ENCODE assay signal across 7 mouse cellular contexts in the genomic region with DNA sequence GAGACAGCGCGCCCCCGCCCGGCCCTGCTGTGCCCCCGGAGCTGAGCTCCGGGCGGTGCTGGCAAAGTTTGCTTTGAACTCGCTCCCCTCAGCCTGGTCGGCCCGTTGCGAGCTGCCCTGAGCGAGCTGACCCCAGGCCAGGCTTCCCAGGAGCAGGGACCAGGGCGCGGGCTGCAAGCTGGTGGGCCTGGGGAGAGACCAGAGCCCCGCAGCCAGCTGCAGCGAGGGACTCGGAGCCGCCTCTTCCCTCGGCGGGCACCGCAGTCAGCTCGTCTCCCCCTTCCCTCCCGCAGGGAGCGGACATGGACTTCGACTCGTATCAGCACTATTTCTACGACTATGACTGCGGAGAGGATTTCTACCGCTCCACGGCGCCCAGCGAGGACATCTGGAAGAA. TPM values are rescaled to one million over a fixed set of nuclear protein-coding genes. Genes with fewer than 3 reads are reported as not detected.
DNase-seq lines count a peak whose midpoint lies in the region; ATAC-seq and TF ChIP-seq lines count a peak whose summit lies in the region.

No protein-coding gene starts in this region.

- peaks cover 16% of the 10 kb centered on the region for H3K36me3 ChIP-seq in embryonic facial prominence, embryonic 10.5 days (replicated peaks)
- peaks cover 12% of the 10 kb centered on the region; the same call in 1 of the 2 replicates for H3K36me3 ChIP-seq in limb, embryonic 14.5 days (ENCODE audit: control insufficient read depth, insufficient read depth, low read length)
- peaks cover 7% of the 10 kb centered on the region; the same call in 1 of the 2 replicates for H3K36me3 ChIP-seq in midbrain, postnatal 0 days (ENCODE audit: insufficient read depth, low read length)

- TF ChIP-seq POLR2A in lung, adult 2 months (IDR thresholded peaks at IDR 0.05; ENCODE audit: borderline replicate concordance, extremely low read depth, low read depth, low read length) = no peak
- TF ChIP-seq POLR2A in limb, embryonic 14.5 days (IDR thresholded peaks at IDR 0.05; ENCODE audit: borderline replicate concordance, extremely low read depth, insufficient read depth, insufficient read length) = no peak

- peak overlapping the region; percentile 95 for H3K27ac ChIP-seq in embryonic facial prominence, embryonic 10.5 days (replicated peaks)
- peak overlapping the region; percentile 75 for H3K27ac ChIP-seq in limb, embryonic 14.5 days (replicated peaks; ENCODE audit: low read depth, low read length)
- peak overlapping the region; percentile 88 for H3K27ac ChIP-seq in midbrain, postnatal 0 days (ENCODE audit: low read depth, low read length)

- peak overlapping the region; percentile 51 for H3K4me3 ChIP-seq in lung, adult 2 months (replicated peaks; ENCODE audit: extremely low read depth, low read depth, low read length)
- peak overlapping the region; percentile 84 for H3K4me3 ChIP-seq in embryonic facial prominence, embryonic 10.5 days
- peak overlapping the region; percentile 79 for H3K4me3 ChIP-seq in limb, embryonic 14.5 days (replicated peaks; ENCODE audit: low read length)
- H3K4me3 ChIP-seq in midbrain, postnatal 0 days (ENCODE audit: low read depth, low read length) = peak overlapping the region; percentile 80

- H3K9ac ChIP-seq in limb, embryonic 14.5 days (ENCODE audit: low read depth, low read length, severe bottlenecking) = peak overlapping the region; percentile 82
- H3K9ac ChIP-seq in midbrain, postnatal 0 days (replicated peaks; ENCODE audit: low read length, poor library complexity, severe bottlenecking) = peak overlapping the region; percentile 69

- no peaks in the 10 kb centered on the region for H3K4me1 ChIP-seq in lung, adult 2 months (ENCODE audit: control insufficient read depth, insufficient read depth, low read length)
- H3K4me1 ChIP-seq in embryonic facial prominence, embryonic 10.5 days = peaks cover 51% of the 10 kb centered on the region
- H3K4me1 ChIP-seq in limb, embryonic 14.5 days (ENCODE audit: control insufficient read depth, insufficient read depth, low read length) = peaks cover 13% of the 10 kb centered on the region
- peaks cover 9% of the 10 kb centered on the region; the same call in 1 of the 2 replicates for H3K4me1 ChIP-seq in midbrain, postnatal 0 days (ENCODE audit: insufficient read depth, low read length)

- WGBS in lung, adult 2 months = under 1% methylated on average over 32 of the region's 32 CpGs
- 0% methylated on average over 32 of the region's 32 CpGs for WGBS in embryonic facial prominence, embryonic 10.5 days
- 0% methylated on average over 24 of the region's 32 CpGs for WGBS in limb, embryonic 14.5 days
- under 1% methylated on average over 29 of the region's 32 CpGs for WGBS in midbrain, postnatal 0 days

- peak; percentile 46 for DNase-seq in lung, adult 2 months
- no peak for DNase-seq in lung, postnatal 25 days (ENCODE audit: low spot score)
- no peak for DNase-seq in embryonic facial prominence, embryonic 10.5 days (ENCODE audit: low spot score)
- DNase-seq in heart, postnatal 14 days = peak; percentile 30 to 40
- no peak for DNase-seq in limb, embryonic 14.5 days (ENCODE audit: low spot score)
- DNase-seq in midbrain, postnatal 0 days (ENCODE audit: low spot score) = peak; percentile 47
- DNase-seq in yolk sac, embryonic 10.5 days (ENCODE audit: low spot score) = peak; percentile 55

- no peaks in the 10 kb centered on the region for H3K9me3 ChIP-seq in embryonic facial prominence, embryonic 10.5 days
- H3K9me3 ChIP-seq in limb, embryonic 14.5 days (ENCODE audit: control insufficient read depth, low read length) = no peaks in the 10 kb centered on the region
- H3K9me3 ChIP-seq in midbrain, postnatal 0 days (ENCODE audit: low read length) = no peaks in the 10 kb centered on the region

- intact Hi-C loops in heart, postnatal 14 days (cut with DNase I) = no loop called here

- peak overlapping the region; percentile 97 for H3K4me2 ChIP-seq in limb, embryonic 14.5 days (replicated peaks; ENCODE audit: low read depth, low read length, severe bottlenecking)
- H3K4me2 ChIP-seq in midbrain, postnatal 0 days (ENCODE audit: low read depth, low read length, poor library complexity, severe bottlenecking) = peak overlapping the region; percentile 86

- peaks cover 40% of the 10 kb centered on the region for H3K27me3 ChIP-seq in embryonic facial prominence, embryonic 10.5 days (replicated peaks; ENCODE audit: low read depth, poor library complexity, severe bottlenecking)
- no peaks in the 10 kb centered on the region for H3K27me3 ChIP-seq in limb, embryonic 14.5 days (ENCODE audit: control insufficient read depth, insufficient read depth, low read length)
- no peaks in the 10 kb centered on the region for H3K27me3 ChIP-seq in midbrain, postnatal 0 days (ENCODE audit: insufficient read depth, low read length)

- ATAC-seq in limb, embryonic 14.5 days (ENCODE audit: low FRiP score, low read depth) = peak; percentile 3; the same call in 1 of the 2 replicates
- no peak; the same call in 1 of the 2 replicates for ATAC-seq in midbrain, postnatal 0 days (ENCODE audit: low FRiP score)

- TF ChIP-seq CTCF in lung, adult 2 months (IDR thresholded peaks at IDR 0.05; ENCODE audit: insufficient read depth, low read length) = no peak
- no peak for TF ChIP-seq CTCF in midbrain, postnatal 0 days (IDR thresholded peaks at IDR 0.05)

RNA-seq across cellular contexts. Expression of gene Mycl, which starts 0.8 kb away (rescaled TPM):
- 8.1 and 11.7 TPM in 2 replicates for polyA plus RNA-seq in lung, adult 2 months (2012; rRNA removed)
- 33.6 and 43.0 TPM in 2 replicates for polyA plus RNA-seq in embryonic facial prominence, embryonic 10.5 days (2016; fragmentation: Nextera tagmentation; extraction: Ambion mirVana)
- total RNA-seq in heart, postnatal 14 days (2021) = under 1 TPM; 0.32 to 0.62 TPM
- 24.6 and 26.2 TPM in 2 replicates for polyA plus RNA-seq in limb, embryonic 14.5 days (2012; rRNA removed)
- 39.2 and 41.1 TPM in 2 replicates for polyA plus RNA-seq in limb, embryonic 14.5 days (2014; fragmentation: Nextera tagmentation; extraction: Ambion mirVana)
- 75.7 and 77.3 TPM in 2 replicates for total RNA-seq in midbrain, postnatal 0 days (2014; rRNA removed)
- 37.6 and 42.2 TPM in 2 replicates for polyA plus RNA-seq in midbrain, postnatal 0 days (2015; fragmentation: Nextera tagmentation; extraction: Ambion mirVana)

RNA-seq across cellular contexts. Expression of gene Trit1, which starts 20.2 kb away (rescaled TPM):
- polyA plus RNA-seq in lung, adult 2 months (2012; rRNA removed) = 4.2 and 4.5 TPM in 2 replicates
- 19.0 and 21.6 TPM in 2 replicates for polyA plus RNA-seq in embryonic facial prominence, embryonic 10.5 days (2016; fragmentation: Nextera tagmentation; extraction: Ambion mirVana)
- 1 to 10 TPM; 5.7 to 7.0 TPM for total RNA-seq in heart, postnatal 14 days (2021)
- polyA plus RNA-seq in limb, embryonic 14.5 days (2012; rRNA removed) = 13.7 and 15.0 TPM in 2 replicates
- 18.9 and 20.1 TPM in 2 replicates for polyA plus RNA-seq in limb, embryonic 14.5 days (2014; fragmentation: Nextera tagmentation; extraction: Ambion mirVana)
- total RNA-seq in midbrain, postnatal 0 days (2014; rRNA removed) = 16.2 and 19.7 TPM in 2 replicates
- polyA plus RNA-seq in midbrain, postnatal 0 days (2015; fragmentation: Nextera tagmentation; extraction: Ambion mirVana) = 17.3 and 18.5 TPM in 2 replicates

RNA-seq across cellular contexts. Expression of gene Mfsd2a, which starts 35.2 kb away (rescaled TPM):
- polyA plus RNA-seq in lung, adult 2 months (2012; rRNA removed) = 7.2 and 11.3 TPM in 2 replicates
- polyA plus RNA-seq in embryonic facial prominence, embryonic 10.5 days (2016; fragmentation: Nextera tagmentation; extraction: Ambion mirVana) = 10.1 and 12.9 TPM in 2 replicates
- under 1 TPM in 1 of 2 experiments, not detected in 1; 0.24 TPM for total RNA-seq in heart, postnatal 14 days (2021)
- 13.1 and 16.4 TPM in 2 replicates for polyA plus RNA-seq in limb, embryonic 14.5 days (2012; rRNA removed)
- polyA plus RNA-seq in limb, embryonic 14.5 days (2014; fragmentation: Nextera tagmentation; extraction: Ambion mirVana) = 9.1 and 9.3 TPM in 2 replicates
- 47.3 and 57.7 TPM in 2 replicates for total RNA-seq in midbrain, postnatal 0 days (2014; rRNA removed)
- polyA plus RNA-seq in midbrain, postnatal 0 days (2015; fragmentation: Nextera tagmentation; extraction: Ambion mirVana) = 30.3 and 34.6 TPM in 2 replicates

Comparison
In these comparisons a context has a peak if more than half of its experiments do, and no peak if none do; other contexts are left out.
1. DNase-seq: peak in lung, adult 2 months (single experiment), heart, postnatal 14 days (2 of 2), midbrain, postnatal 0 days (single experiment) and yolk sac, embryonic 10.5 days (single experiment); none in lung, postnatal 25 days (single experiment), embryonic facial prominence, embryonic 10.5 days (single experiment) and limb, embryonic 14.5 days (single experiment).
2. Peak in every context shown above with its lines, with median percentiles within 50 percentile points of each other: H3K4me3 ChIP-seq and H3K27ac ChIP-seq.